Mouse (Mus musculus) MEL (cell line): Measurements from ENCODE around the gene Galnt2. TPM values are rescaled to one million over a fixed set of nuclear protein-coding genes. Genes with fewer than 3 reads are reported as not detected.

ENCODE experiments used
- DNase-seq: peaks from one replicate; pipeline ENCODE4 v3.0.0; 2011; ENCODE audit warnings: low read depth, low spot score
- H3K27ac ChIP-seq: 2 replicates; pipeline ENCODE4 v1.5.1; 2012; ENCODE audit warnings: low read depth, mild to moderate bottlenecking, control low read depth, low read length, moderate library complexity; ENCODE audit not compliant: control insufficient read depth
- H3K27me3 ChIP-seq, 2 experiments: fragments of 150-350 bp in 1 of 2; sonication (generic) in 1 of 2; 2 replicates each; pipeline ENCODE4 v1.6.1; 2012; ENCODE audit warnings: low read length in 2 of 2, mild to moderate bottlenecking in 2 of 2, improper control_type of control experiment in 1 of 2, moderate library complexity in 1 of 2; ENCODE audit not compliant: insufficient read depth in 2 of 2, control insufficient read depth in 1 of 2
- H3K36me3 ChIP-seq, 2 experiments: 2 replicates each; pipeline ENCODE4 v1.6.1; 2012 to 2014; ENCODE audit warnings: low read length in 2 of 2, improper control_type of control experiment in 1 of 2, inconsistent platforms in 1 of 2, mild to moderate bottlenecking in 1 of 2; ENCODE audit not compliant: insufficient read depth in 2 of 2, control insufficient read depth in 1 of 2
- H3K4me1 ChIP-seq, 2 experiments: fragments of 150-350 bp in 1 of 2; sonication (generic) in 1 of 2; 2 replicates each; pipeline ENCODE4 v1.6.1; 2012; ENCODE audit warnings: low read length in 2 of 2, improper control_type of control experiment in 1 of 2, mild to moderate bottlenecking in 1 of 2; ENCODE audit not compliant: insufficient read depth in 2 of 2, control insufficient read depth in 1 of 2
- H3K4me3 ChIP-seq, 2 experiments: fragments of 150-350 bp in 1 of 2; sonication (generic) in 1 of 2; 2 replicates each; pipeline ENCODE4 v1.5.1; 2012; ENCODE audit warnings: low read depth in 2 of 2, low read length in 2 of 2, mild to moderate bottlenecking in 2 of 2, moderate library complexity in 2 of 2, control low read depth in 1 of 2, improper control_type of control experiment in 1 of 2; ENCODE audit not compliant: control insufficient read depth in 1 of 2, insufficient read depth in 1 of 2
- H3K79me2 ChIP-seq: 2 replicates; pipeline ENCODE4 v1.6.1; 2012; ENCODE audit warnings: mild to moderate bottlenecking, low read length, moderate library complexity; ENCODE audit not compliant: control insufficient read depth, poor library complexity, insufficient read depth
- H3K9ac ChIP-seq: 2 replicates; pipeline ENCODE4 v1.6.1; 2012; ENCODE audit warnings: low read depth, mild to moderate bottlenecking, control low read depth, low read length, moderate library complexity; ENCODE audit not compliant: control insufficient read depth, poor library complexity, severe bottlenecking
- H3K9me3 ChIP-seq: fragments of 150-350 bp; sonication (generic); replicated peaks from 2 replicates; pipeline ENCODE4 v1.6.1; 2012; ENCODE audit warnings: mild to moderate bottlenecking, low read length, improper control_type of control experiment, moderate library complexity; ENCODE audit not compliant: insufficient read depth
- BHLHE40 ChIP-seq: IDR thresholded peaks from 2 replicates; pipeline ENCODE4 v1.6.1; 2012; ENCODE audit warnings: low read depth, mild to moderate bottlenecking, inconsistent platforms, low read length, improper control_type of control experiment, borderline replicate concordance
- CHD1 ChIP-seq: IDR thresholded peaks from 2 replicates; pipeline ENCODE4 v1.6.1; 2012; ENCODE audit warnings: low read depth, mild to moderate bottlenecking, inconsistent platforms, low read length, improper control_type of control experiment
- E2F4 ChIP-seq: IDR thresholded peaks from 2 replicates; pipeline ENCODE4 v1.6.1; 2011; ENCODE audit warnings: low read depth, low read length, improper control_type of control experiment, borderline replicate concordance
- EP300 ChIP-seq, 2 experiments: IDR thresholded peaks; 2 replicates each; pipeline ENCODE4 v1.6.1; 2011; ENCODE audit warnings: improper control_type of control experiment in 2 of 2, low read length in 2 of 2, low read depth in 1 of 2, mild to moderate bottlenecking in 1 of 2
- GABPA ChIP-seq: IDR thresholded peaks from 2 replicates; pipeline ENCODE4 v1.6.1; 2012; ENCODE audit warnings: low read depth, mild to moderate bottlenecking, inconsistent platforms, low read length, improper control_type of control experiment, moderate library complexity
- GATA1 ChIP-seq: IDR thresholded peaks from 2 replicates; pipeline ENCODE4 v1.6.1; 2011; ENCODE audit warnings: low read depth, low read length, improper control_type of control experiment
- HCFC1 ChIP-seq: IDR thresholded peaks from 2 replicates; pipeline ENCODE4 v1.6.1; 2012; ENCODE audit warnings: low read depth, mild to moderate bottlenecking, inconsistent platforms, low read length, improper control_type of control experiment, moderate library complexity
- KAT2A ChIP-seq: conservative IDR thresholded peaks from 2 replicates; pipeline ENCODE4 v1.6.1; 2012; ENCODE audit warnings: low read depth, low read length, improper control_type of control experiment, inconsistent platforms
- MXI1 ChIP-seq: IDR thresholded peaks from 2 replicates; pipeline ENCODE4 v1.6.1; 2011; ENCODE audit warnings: mild to moderate bottlenecking, low read depth, low read length, improper control_type of control experiment
- MYB ChIP-seq: IDR thresholded peaks from 2 replicates; pipeline ENCODE4 v1.6.1; 2011; ENCODE audit warnings: mild to moderate bottlenecking, low read depth, low read length, improper control_type of control experiment
- MYC ChIP-seq: IDR thresholded peaks from 2 replicates; pipeline ENCODE4 v1.6.1; 2011; ENCODE audit warnings: low read depth, mild to moderate bottlenecking, low read length, improper control_type of control experiment, moderate library complexity
- NELFE ChIP-seq: IDR thresholded peaks from 2 replicates; pipeline ENCODE4 v1.6.1; 2011; ENCODE audit warnings: low read depth, low read length, improper control_type of control experiment
- RAD21 ChIP-seq: IDR thresholded peaks from 2 replicates; pipeline ENCODE4 v1.6.1; 2011; ENCODE audit warnings: mild to moderate bottlenecking, low read depth, low read length, improper control_type of control experiment
- RCOR1 ChIP-seq: IDR thresholded peaks from 2 replicates; pipeline ENCODE4 v1.6.1; 2012; ENCODE audit warnings: low read depth, mild to moderate bottlenecking, inconsistent platforms, low read length, improper control_type of control experiment
- SMC3 ChIP-seq: IDR thresholded peaks from 2 replicates; pipeline ENCODE4 v1.6.1; 2011; ENCODE audit warnings: low read depth, low read length, improper control_type of control experiment
- TAL1 ChIP-seq: IDR thresholded peaks from 2 replicates; pipeline ENCODE4 v1.6.1; 2012; ENCODE audit warnings: mild to moderate bottlenecking, inconsistent platforms, low read length, moderate library complexity, mixed read lengths
- TBP ChIP-seq: IDR thresholded peaks from 2 replicates; pipeline ENCODE4 v1.8.0; 2011; ENCODE audit warnings: low read depth, low read length, improper control_type of control experiment
- ZC3H11A ChIP-seq: IDR thresholded peaks from 2 replicates; pipeline ENCODE4 v1.6.1; 2012; ENCODE audit warnings: low read depth, mild to moderate bottlenecking, inconsistent platforms, low read length, improper control_type of control experiment
- polyA plus RNA-seq, 2 experiments: library from polyadenylated mRNA; stranded (reverse) in 1 of 2; unstranded in 1 of 2; fragments of >175 nt in 1 of 2; fragments of >200 nt in 1 of 2; gene quantifications; 2 replicates each; pipeline versions ENCODE4 v1.2.1 to v1.2.4; 2012; ENCODE audit warnings: low replicate concordance in 2 of 2, low read depth in 1 of 2; ENCODE audit not compliant: insufficient read length in 2 of 2, insufficient read depth in 1 of 2, missing spikeins in 1 of 2
- total RNA-seq: library from RNA; depleted of rRNA; stranded (reverse); fragments of 300-350 nt; gene quantifications from 2 replicates; pipeline ENCODE4 v1.2.3, GENCODE M21; 2012

Galnt2 gene
- total and polyA plus RNA-seq, 3 experiments: 12.0 to 14.5 TPM; not detected in 1

DNA sequence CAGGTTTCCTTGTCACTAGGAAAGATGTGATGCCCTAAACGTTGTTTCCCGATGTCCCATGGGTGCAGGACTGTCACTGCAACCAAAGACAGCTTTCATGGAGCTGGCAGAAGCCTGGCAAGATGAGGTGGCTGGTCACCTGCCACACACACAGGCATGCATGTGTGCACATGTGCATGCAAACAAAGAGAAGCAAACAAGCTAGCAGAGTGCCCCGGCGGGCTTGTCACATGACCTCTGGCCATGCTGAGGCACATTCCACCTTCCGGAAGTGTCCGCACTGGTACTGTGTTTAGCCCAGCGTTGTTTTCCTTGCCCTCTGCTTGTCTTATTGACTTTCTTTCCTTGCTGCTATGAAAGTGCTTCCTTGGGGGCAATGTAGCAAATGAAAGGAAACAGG lies 97.1 kb downstream of the Galnt2 start:
- no peak for DNase-seq
- Histone ChIP-seq H3K79me2 (no peaks in the 10 kb centered on the region), H3K27me3 (no peaks in the 10 kb centered on the region), H3K9me3 (no peaks in the 10 kb centered on the region), H3K27ac (no peak overlapping the region), H3K36me3 (no peaks in the 10 kb centered on the region), H3K4me3 (no peak overlapping the region), H3K4me1 (no peaks in the 10 kb centered on the region), H3K9ac (no peak overlapping the region)
- TF ChIP-seq MYC (no peak), E2F4 (no peak), RAD21 (no peak), TAL1 (no peak)

DNA sequence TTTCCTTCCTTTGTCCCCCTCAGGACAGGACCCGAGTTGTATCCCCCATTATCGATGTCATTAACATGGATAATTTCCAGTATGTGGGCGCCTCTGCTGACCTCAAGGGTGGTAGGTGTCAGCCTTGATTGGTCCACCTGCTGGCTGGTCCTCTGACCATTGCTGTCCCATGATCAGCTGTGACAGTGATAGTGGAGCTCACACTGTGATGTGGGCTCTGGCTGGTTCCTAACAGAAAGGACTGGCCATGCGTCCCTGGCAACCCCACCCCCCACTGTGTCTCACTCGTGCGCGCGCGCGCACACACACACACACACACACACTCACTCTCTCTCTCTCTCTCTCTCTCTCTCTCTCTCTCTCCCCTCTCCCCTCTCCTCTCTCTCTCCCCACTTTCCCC lies 98.5 kb downstream of the Galnt2 start:
- Histone ChIP-seq H3K4me1 (no peaks in the 10 kb centered on the region), H3K36me3 (no peaks in the 10 kb centered on the region), H3K4me3 (no peak overlapping the region), H3K9me3 (no peaks in the 10 kb centered on the region), H3K27me3 (no peaks in the 10 kb centered on the region), H3K9ac (no peak overlapping the region)
- DNase-seq: no peak
- no peak for TF ChIP-seq MYB
- no peak for TF ChIP-seq CHD1
- TF ChIP-seq BHLHE40: no peak
- TF ChIP-seq GATA1: no peak
- no peak for TF ChIP-seq TBP
- TF ChIP-seq MXI1: no peak
- no peak for TF ChIP-seq NELFE
- no peak for TF ChIP-seq KAT2A
- no peak for TF ChIP-seq RCOR1
- TF ChIP-seq ZC3H11A: no peak
- TF ChIP-seq EP300 (IDR thresholded peaks at IDR 0.05; ENCODE audit: low read depth in 1 of 2, low read length in 2 of 2): no peak
- TF ChIP-seq SMC3: no peak
- no peak for TF ChIP-seq HCFC1
- no peak for TF ChIP-seq GABPA
- TF ChIP-seq TAL1: no peak
- TF ChIP-seq, all 39 proteins: peak for 0
- Histone ChIP-seq H3K79me2 (no peaks in the 10 kb centered on the region), H3K27ac (no peak overlapping the region)
